Mouse (Mus musculus) ovary, postnatal 36 days (tissue): ENCODE measurements around the gene Cbln1.

Source experiments
- DNase-seq: peaks from one replicate; pipeline ENCODE4 v3.0.0; 2022; ENCODE audit warnings: low spot score, mixed read lengths

Cbln1 gene

GRCm38 (mm10) chr8:87472271-87473236, at the start of gene Cbln1:
Gene Cbln1 (minus strand): TSS chr8:87472609.
- peak; percentile 85 for DNase-seq

GRCm38 (mm10) chr8:87517132-87517531, 44.7 kb upstream of the Cbln1 start:
- DNase-seq, result no peak

GRCm38 (mm10) chr8:87513796-87514195, 41.4 kb upstream of the Cbln1 start:
- no peak for DNase-seq

- no peak for DNase-seq
These were observed 40.9 kb upstream of the Cbln1 start for GRCm38 (mm10) chr8:87513350-87513749.

GRCm38 (mm10) chr8:87512636-87513035, 40.2 kb upstream of the Cbln1 start:
- DNase-seq, result no peak

- DNase-seq, result no peak
These were observed 34.6 kb upstream of the Cbln1 start for GRCm38 (mm10) chr8:87507046-87507445.

GRCm38 (mm10) chr8:87504441-87504840, 32.0 kb upstream of the Cbln1 start:
- DNase-seq, result no peak

- DNase-seq, result no peak
These were observed 30.3 kb upstream of the Cbln1 start for GRCm38 (mm10) chr8:87502684-87503083.

- no peak for DNase-seq
These were observed 25.2 kb upstream of the Cbln1 start for GRCm38 (mm10) chr8:87497641-87498040.

- DNase-seq, result no peak
These were observed 24.1 kb upstream of the Cbln1 start for GRCm38 (mm10) chr8:87496511-87496910.

GRCm38 (mm10) chr8:87494862-87495261, 22.5 kb upstream of the Cbln1 start:
- DNase-seq, result no peak

GRCm38 (mm10) chr8:87489841-87490415, 17.5 kb upstream of the Cbln1 start:
- DNase-seq, result no peak

- no peak for DNase-seq
These were observed 9.0 kb upstream of the Cbln1 start for GRCm38 (mm10) chr8:87481396-87481795.

GRCm38 (mm10) chr8:87478221-87478620, 5.8 kb upstream of the Cbln1 start:
- no peak for DNase-seq

- DNase-seq, result no peak
These were observed 4.8 kb upstream of the Cbln1 start for GRCm38 (mm10) chr8:87477102-87477645.

GRCm38 (mm10) chr8:87475551-87475950, 3.1 kb upstream of the Cbln1 start:
- DNase-seq, result no peak

GRCm38 (mm10) chr8:87474379-87474778, 2.0 kb upstream of the Cbln1 start:
- DNase-seq, result no peak

GRCm38 (mm10) chr8:87473940-87474339, 1.5 kb upstream of the Cbln1 start:
- no peak for DNase-seq

GRCm38 (mm10) chr8:87473314-87473713, 905 bp upstream of the Cbln1 start:
- DNase-seq, result no peak

GRCm38 (mm10) chr8:87471603-87472270, 672 bp downstream of the Cbln1 start:
- DNase-seq, result no peak

GRCm38 (mm10) chr8:87470834-87471602, 1.4 kb downstream of the Cbln1 start:
- DNase-seq, result no peak
